Mouse (Mus musculus): ENCODE measurements around the gene Ruvbl2.

- no peak for TF ChIP-seq MAX (IDR thresholded peaks at IDR 0.05; ENCODE audit: low read length)
- TF ChIP-seq CHD2 (IDR thresholded peaks at IDR 0.05; ENCODE audit: low read length) = no peak
- TF ChIP-seq ZC3H11A (IDR thresholded peaks at IDR 0.05; ENCODE audit: low read depth, low read length) = no peak
- TF ChIP-seq POLR2A (IDR thresholded peaks at IDR 0.05; ENCODE audit: low read depth, low read length) = no peak
Measured at GRCm38 (mm10) chr7:45463987-45464778, 26.3 kb upstream of the Ruvbl2 start.

Measured in CH12.LX (cell line).